Mouse (Mus musculus) lung, adult 2 months (tissue): ENCODE results near the gene E4f1.

Experiments used
- CTCF ChIP-seq: fragments of 200-500 bp; IDR thresholded peaks from 2 replicates; pipeline ENCODE4 v1.5.1; 2011; ENCODE audit warnings: mild to moderate bottlenecking, low read length, control low read depth; ENCODE audit not compliant: insufficient read depth
- POLR2A ChIP-seq: fragments of 200-500 bp; IDR thresholded peaks from 2 replicates; pipeline ENCODE4 v1.6.1; 2011; ENCODE audit warnings: low read depth, mild to moderate bottlenecking, control low read depth, low read length, borderline replicate concordance; ENCODE audit errors: extremely low read depth

- TF ChIP-seq POLR2A (no peak), CTCF (no peak)
Measured at GRCm38 (mm10) chr17:24440377-24440776, 29.7 kb downstream of the E4f1 start.
